Mouse (Mus musculus) G1E (cell line): Measurements from ENCODE around the gene Zfp872.

Experiments used
- CTCF ChIP-seq: IDR thresholded peaks from 2 replicates; pipeline ENCODE4 v1.5.1; 2012; ENCODE audit warnings: low read depth, low read length, inconsistent platforms, mixed read lengths
- GATA1 ChIP-seq: IDR thresholded peaks from 2 replicates; pipeline ENCODE4 v1.6.1; 2012; ENCODE audit warnings: borderline replicate concordance, low read length, inconsistent platforms, mixed read lengths

DNA sequence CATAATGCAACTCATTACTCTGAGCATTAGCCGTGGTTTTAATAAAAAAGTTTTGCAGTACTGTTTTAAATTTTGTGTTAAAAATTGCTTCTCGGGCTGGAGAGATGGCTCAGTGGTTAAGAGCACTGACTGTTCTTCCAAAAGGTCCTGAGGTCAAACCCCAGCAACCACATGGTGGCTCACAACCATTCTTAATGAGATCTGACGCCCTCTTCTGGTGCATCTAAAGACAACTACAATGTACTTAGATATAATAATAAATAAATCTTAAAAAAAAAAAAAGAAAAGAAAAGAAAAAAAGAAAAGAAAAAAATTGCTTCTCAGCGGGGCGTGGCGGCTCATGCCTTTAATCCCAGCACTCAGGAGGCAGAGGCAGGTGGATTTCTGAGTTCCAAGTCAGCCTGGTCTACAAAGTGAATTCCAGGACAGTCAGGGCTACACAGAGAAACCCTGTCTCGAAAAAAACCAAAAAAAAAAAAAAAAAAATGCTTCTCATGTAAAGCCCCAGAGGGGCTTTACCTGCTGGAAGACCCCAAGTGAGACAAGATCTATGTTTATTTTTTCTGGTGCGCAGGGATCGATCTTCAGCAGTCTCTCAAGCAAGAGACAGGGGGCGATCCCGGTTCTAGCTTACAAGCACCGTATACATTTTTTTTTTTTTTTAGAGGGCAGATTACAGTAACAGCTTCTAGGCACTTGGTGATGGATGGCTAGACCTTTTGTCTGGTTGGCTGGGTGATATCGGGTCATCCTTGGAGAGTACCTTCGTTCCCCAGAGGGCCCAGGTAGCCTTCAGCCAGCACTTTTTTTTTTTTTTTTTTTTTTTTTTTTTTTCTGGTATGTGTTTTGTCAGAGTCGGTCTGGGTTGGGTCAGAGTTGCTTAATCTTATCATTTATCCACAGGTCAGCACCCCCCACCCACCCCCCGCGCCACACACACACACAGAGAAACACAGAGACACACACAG lies 36.9 kb downstream of the Zfp872 start:
- TF ChIP-seq CTCF, result no peak
- TF ChIP-seq GATA1, result no peak
